Mouse (Mus musculus) liver, embryonic 14.5 days (tissue): ENCODE measurements around the gene Dcn. TPM values are rescaled to one million over a fixed set of nuclear protein-coding genes. Genes with fewer than 3 reads are reported as not detected.

Experiments used
- ATAC-seq: fragments of 200-750 bp; cut with Nextera tagmentation; 2 replicates; pipeline ENCODE4 v1.8.0; 2017; ENCODE audit warnings: moderate number of reproducible peaks, mild to moderate bottlenecking, moderate library complexity; ENCODE audit not compliant: insufficient read depth
- DNase-seq, 3 experiments: peaks; one replicate each; pipeline ENCODE4 v3.0.0-alpha.2; 2012 to 2013; ENCODE audit warnings: low read depth in 3 of 3, low spot score in 3 of 3
- H3K27ac ChIP-seq: fragments of 300-500 bp; sonication (generic); 2 replicates; pipeline ENCODE4 v1.5.1; 2014; ENCODE audit warnings: moderate library complexity, mild to moderate bottlenecking, control low read depth, inconsistent platforms
- H3K27me3 ChIP-seq: fragments of 300-500 bp; sonication (generic); 2 replicates; pipeline ENCODE4 v1.6.1; 2014; ENCODE audit warnings: mild to moderate bottlenecking, low read length, moderate library complexity; ENCODE audit not compliant: control insufficient read depth, insufficient read depth
- H3K36me3 ChIP-seq: fragments of 300-500 bp; sonication (generic); replicated peaks from 2 replicates; pipeline ENCODE4 v1.6.1; 2014; ENCODE audit warnings: low read depth; ENCODE audit not compliant: control insufficient read depth, insufficient read depth
- H3K4me1 ChIP-seq, 2 experiments: fragments of 200-500 bp in 1 of 2; fragments of 300-500 bp in 1 of 2; sonication (generic) in 1 of 2; replicated peaks; 2 replicates each; pipeline ENCODE4 v1.6.1; 2012 to 2014; ENCODE audit warnings: antibody characterized with exemption in 1 of 2, inconsistent platforms in 1 of 2, low read length in 1 of 2; ENCODE audit not compliant: control insufficient read depth in 2 of 2, insufficient read depth in 2 of 2
- H3K4me2 ChIP-seq: fragments of 300-500 bp; sonication (generic); 2 replicates; pipeline ENCODE4 v1.6.1; 2014; ENCODE audit warnings: low read depth, mild to moderate bottlenecking, control low read depth, moderate library complexity
- H3K4me3 ChIP-seq, 2 experiments: fragments of 200-500 bp in 1 of 2; fragments of 300-500 bp in 1 of 2; sonication (generic) in 1 of 2; 2 replicates each; pipeline ENCODE4 v1.5.1; 2012 to 2014; ENCODE audit warnings: low read depth in 2 of 2, low read length in 2 of 2, mild to moderate bottlenecking in 2 of 2, control low read depth in 1 of 2, inconsistent platforms in 1 of 2, moderate library complexity in 1 of 2; ENCODE audit not compliant: insufficient read depth in 1 of 2
- H3K9ac ChIP-seq: fragments of 300-500 bp; sonication (generic); replicated peaks from 2 replicates; pipeline ENCODE4 v1.6.1; 2014; ENCODE audit warnings: mild to moderate bottlenecking, control low read depth, moderate library complexity
- H3K9me3 ChIP-seq: fragments of 300-500 bp; sonication (generic); 2 replicates; pipeline ENCODE4 v1.6.1; 2016; ENCODE audit warnings: low read length, mixed read lengths; ENCODE audit not compliant: control insufficient read depth
- CTCF ChIP-seq: IDR thresholded peaks from 2 replicates; pipeline ENCODE4 v1.5.1; 2016; ENCODE audit warnings: antibody characterized with exemption, low read depth, control low read depth
- EP300 ChIP-seq: IDR thresholded peaks from 2 replicates; pipeline ENCODE4 v1.6.1; 2016; ENCODE audit warnings: antibody characterized with exemption, low read depth
- WGBS: fragments of 180-500 bp; shearing (Covaris S2); extraction: QIAGEN DNeasy Blood & Tissue Kit; methylation state at CpG from one replicate; pipeline ENCODE4 v1.1.7; 2014; ENCODE audit not compliant: insufficient replicate concordance; 5-methylcytosine and 5-hydroxymethylcytosine counted together
- polyA plus RNA-seq, 2 experiments: library from polyadenylated mRNA; depleted of rRNA in 1 of 2; stranded (reverse) in 1 of 2; unstranded in 1 of 2; fragments of >200 nt; fragmentation: Nextera tagmentation in 1 of 2; extraction: Ambion mirVana in 1 of 2; gene quantifications; 2 replicates each; pipeline versions ENCODE4 v1.2.1 to v1.2.3; 2012 to 2014

Gene Dcn
- polyA plus RNA-seq, 2 experiments, result 30.8 to 44.8 TPM

GRCm38 (mm10) chr10:97536921-97537320, 57.5 kb downstream of the Dcn start:
- WGBS, result 49% methylated on average over 2 of the region's 2 CpGs
- H3K4me3 ChIP-seq, result no peak overlapping the region

DNA sequence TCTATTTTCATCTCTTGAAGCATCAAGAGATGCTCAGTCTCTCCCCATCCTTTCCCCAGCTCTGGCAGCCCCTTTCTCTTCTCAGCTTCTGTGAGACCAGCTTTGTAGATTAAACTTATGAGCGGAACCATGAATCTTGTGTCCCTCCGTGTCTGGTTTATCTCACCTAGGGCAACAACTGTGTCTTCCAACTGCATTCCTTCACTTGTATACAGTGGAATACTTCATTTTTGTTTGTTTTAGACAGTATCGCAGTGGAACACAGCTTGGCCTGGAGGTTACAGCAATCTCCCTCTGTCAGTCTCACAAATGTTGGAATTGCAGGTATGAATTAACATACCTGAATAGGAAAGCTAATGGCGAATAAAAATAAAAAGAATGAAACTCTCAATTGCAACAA, 58.8 kb downstream of the Dcn start:
- no peak for TF ChIP-seq CTCF
- no peak for TF ChIP-seq EP300
- ATAC-seq (no peak), DNase-seq (no peak)
- 68% methylated on average over 4 of the region's 4 CpGs for WGBS
- Histone ChIP-seq H3K4me1 (no peaks in the 10 kb centered on the region), H3K9ac (no peak overlapping the region), H3K9me3 (no peaks in the 10 kb centered on the region), H3K4me2 (no peak overlapping the region), H3K27me3 (no peaks in the 10 kb centered on the region), H3K4me3 (no peak overlapping the region), H3K36me3 (no peaks in the 10 kb centered on the region), H3K27ac (no peak overlapping the region)

More at GRCm38 (mm10) chr10:97536921-97537320, 57.5 kb downstream of the Dcn start:
- no peak overlapping the region for H3K4me2 ChIP-seq
- TF ChIP-seq EP300, result no peak
- TF ChIP-seq CTCF, result no peak
- no peaks in the 10 kb centered on the region for H3K4me1 ChIP-seq
- H3K27me3 ChIP-seq, result no peaks in the 10 kb centered on the region
- ATAC-seq (no peak), DNase-seq (no peak)
- H3K36me3 ChIP-seq, result no peaks in the 10 kb centered on the region
- no peaks in the 10 kb centered on the region for H3K9me3 ChIP-seq
- H3K9ac ChIP-seq, result no peak overlapping the region
- H3K27ac ChIP-seq, result no peak overlapping the region

GRCm38 (mm10) chr10:97547740-97548139, 68.3 kb downstream of the Dcn start:
- H3K4me3 ChIP-seq, result no peak overlapping the region
- DNase-seq (no peak), ATAC-seq (no peak)
- no peak for TF ChIP-seq CTCF
- no peak for TF ChIP-seq EP300
- H3K4me2 ChIP-seq, result no peak overlapping the region
- H3K9me3 ChIP-seq, result no peaks in the 10 kb centered on the region
- no peak overlapping the region for H3K9ac ChIP-seq
- 50% methylated on average over 1 of the region's 1 CpGs for WGBS
- no peaks in the 10 kb centered on the region for H3K36me3 ChIP-seq
- no peaks in the 10 kb centered on the region for H3K27me3 ChIP-seq
- no peak overlapping the region for H3K27ac ChIP-seq
- no peaks in the 10 kb centered on the region for H3K4me1 ChIP-seq

- ATAC-seq (no peak), DNase-seq (no peak)
- H3K4me2 ChIP-seq, result no peak within 1 kb of the TSS
- H3K4me1 ChIP-seq, result no peaks in the 10 kb centered on the region
- H3K27me3 ChIP-seq, result no peaks in the 10 kb centered on the region
- H3K9ac ChIP-seq, result no peak within 1 kb of the TSS
- H3K36me3 ChIP-seq, result no peaks in the 10 kb centered on the region
- 51% methylated on average over 10 of the region's 10 CpGs for WGBS
- TF ChIP-seq CTCF (no peak), EP300 (no peak)
- H3K27ac ChIP-seq, result no peak within 1 kb of the TSS
- H3K9me3 ChIP-seq, result no peaks in the 10 kb centered on the region
- H3K4me3 ChIP-seq, result no peak within 1 kb of the TSS
These were observed 85.8 kb downstream of the Dcn start, which contains the start of gene Lum for GRCm38 (mm10) chr10:97564957-97565856. TSS of gene Lum (plus strand) at chr10:97565128.

DNA sequence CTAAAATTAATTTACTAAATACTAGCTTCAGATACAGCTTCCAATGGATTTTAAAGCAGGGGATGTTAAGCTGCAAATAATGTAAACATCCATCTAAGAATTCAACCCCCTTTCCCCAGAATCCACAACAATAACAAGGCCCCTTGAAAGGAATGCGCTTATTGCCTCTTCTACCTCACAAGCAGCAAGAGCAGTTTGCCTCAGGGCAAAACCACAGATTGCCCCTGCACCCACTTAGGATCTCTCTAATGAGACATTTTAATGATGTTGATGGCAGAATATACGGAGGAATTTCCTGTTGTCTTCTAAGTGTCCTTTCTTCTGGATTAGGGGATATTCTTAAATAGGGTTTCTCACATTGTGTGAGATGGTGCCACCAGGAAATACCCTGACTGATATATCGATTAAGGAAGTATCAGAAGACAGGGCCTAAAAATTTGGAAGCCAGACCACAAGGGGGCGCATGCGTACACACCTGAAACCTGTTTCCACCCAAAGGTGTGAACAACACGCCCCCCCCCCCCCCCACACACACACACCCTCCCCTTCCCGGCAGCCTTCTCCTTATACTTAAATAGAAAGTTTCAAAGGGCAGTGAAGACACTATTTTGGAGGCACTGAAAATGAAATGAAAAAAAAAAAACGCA, 88.2 kb downstream of the Dcn start:
- Histone ChIP-seq H3K27ac (no peak overlapping the region), H3K36me3 (no peaks in the 10 kb centered on the region), H3K9me3 (no peaks in the 10 kb centered on the region), H3K9ac (no peak overlapping the region), H3K4me1 (no peaks in the 10 kb centered on the region), H3K4me3 (no peak overlapping the region), H3K27me3 (no peaks in the 10 kb centered on the region), H3K4me2 (no peak overlapping the region)
- 55% methylated on average over 8 of the region's 8 CpGs for WGBS
- TF ChIP-seq EP300 (no peak), CTCF (no peak)
- ATAC-seq, result no peak
- no peak for DNase-seq

Other genes with a start within 250 kb of the Dcn start
- gene Lum, start 85.5 kb downstream of the Dcn start, polyA plus RNA-seq (2012; rRNA removed), result 11.3 and 18.2 TPM in 2 replicates
- 28.5 and 31.7 TPM in 2 replicates for gene Lum, start 85.5 kb downstream of the Dcn start, polyA plus RNA-seq (2014; fragmentation: Nextera tagmentation; extraction: Ambion mirVana)
- 0.03 TPM in 1 of 2 replicates, not detected in the other for gene Kera, start 127.3 kb downstream of the Dcn start, polyA plus RNA-seq (2012; rRNA removed)
- not detected in 2 replicates for gene Kera, start 127.3 kb downstream of the Dcn start, polyA plus RNA-seq (2014; fragmentation: Nextera tagmentation; extraction: Ambion mirVana)
- not detected in 2 replicates for gene Epyc, start 164.5 kb downstream of the Dcn start, polyA plus RNA-seq (2012; rRNA removed)
- gene Epyc, start 164.5 kb downstream of the Dcn start, polyA plus RNA-seq (2014; fragmentation: Nextera tagmentation; extraction: Ambion mirVana), result not detected in 2 replicates
- gene Ccer1, start 213.4 kb downstream of the Dcn start, polyA plus RNA-seq (2012; rRNA removed), result not detected in 2 replicates
- gene Ccer1, start 213.4 kb downstream of the Dcn start, polyA plus RNA-seq (2014; fragmentation: Nextera tagmentation; extraction: Ambion mirVana), result not detected in 2 replicates
- not detected in 2 replicates for gene C030005K15Rik, start 247.1 kb downstream of the Dcn start, polyA plus RNA-seq (2012; rRNA removed)
- gene C030005K15Rik, start 247.1 kb downstream of the Dcn start, polyA plus RNA-seq (2014; fragmentation: Nextera tagmentation; extraction: Ambion mirVana), result not detected in 2 replicates